Mouse (Mus musculus) cerebellum, postnatal 14 days (tissue): ENCODE measurements around the gene Sorcs2.

Experiments used
- DNase-seq, 2 experiments: peaks; one replicate each; pipeline ENCODE4 v3.0.0; 2021; ENCODE audit warnings: mixed read lengths in 2 of 2

The Sorcs2 gene

DNA sequence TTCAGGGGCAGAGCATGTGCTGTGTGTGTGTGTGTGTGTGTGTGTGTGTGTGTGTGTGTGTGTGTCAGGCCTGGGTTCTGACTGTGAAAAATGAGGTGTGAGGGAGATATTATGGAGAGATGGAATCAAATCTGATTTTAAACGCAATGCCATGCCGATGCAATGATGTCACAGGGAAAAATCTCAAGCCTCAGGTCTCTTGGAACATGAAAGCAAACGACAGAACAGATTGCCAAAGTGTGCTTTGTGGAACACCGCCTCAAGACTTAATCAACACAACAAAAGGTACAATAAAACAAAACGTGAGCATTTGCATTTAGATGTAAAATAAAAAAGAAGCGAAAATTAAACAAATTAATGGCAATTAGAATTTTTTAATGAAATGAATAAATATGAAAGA, 177.3 kb downstream of the Sorcs2 start:
- DNase-seq, result no peak

DNA sequence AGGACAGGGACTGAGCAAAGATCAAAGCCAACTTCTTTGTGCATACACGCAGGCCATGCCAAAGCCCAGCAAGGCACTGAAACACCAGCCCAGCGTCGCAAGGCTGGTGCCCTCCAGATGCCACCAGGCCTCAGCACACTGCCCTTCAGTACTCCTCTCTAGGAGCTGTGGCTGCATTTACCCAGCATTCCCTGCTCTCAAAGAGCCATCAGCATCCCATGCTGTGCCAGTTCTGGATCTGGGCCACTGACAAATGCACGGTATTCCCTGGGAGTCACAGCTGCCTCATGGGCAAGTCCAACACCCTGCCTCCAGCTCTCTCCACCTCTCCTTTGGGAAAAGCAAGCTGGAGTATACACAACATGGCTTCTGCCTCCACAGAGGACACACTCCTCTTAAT, 177.8 kb downstream of the Sorcs2 start:
- no peak for DNase-seq

DNA sequence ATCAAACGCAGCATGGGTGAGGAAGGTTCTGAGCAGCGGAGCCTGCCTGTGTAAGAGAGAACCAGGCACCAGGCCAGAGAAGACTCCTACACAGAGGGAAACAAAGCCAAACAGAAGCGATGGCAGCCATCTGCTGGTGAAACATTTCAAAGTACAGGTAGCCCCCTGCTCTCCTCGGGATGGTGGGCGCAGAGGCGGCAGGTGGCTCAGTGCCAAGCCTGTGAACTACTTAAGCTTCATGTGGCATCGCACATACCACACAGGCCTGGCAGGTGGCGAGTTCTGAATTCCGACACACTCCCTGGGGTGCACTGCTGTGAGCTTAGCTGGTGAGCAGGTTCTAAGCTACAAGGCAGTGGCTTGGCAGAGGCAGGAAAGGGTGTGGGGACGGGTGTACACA, 184.6 kb downstream of the Sorcs2 start:
- DNase-seq, result peak; percentile 65 to 68

DNA sequence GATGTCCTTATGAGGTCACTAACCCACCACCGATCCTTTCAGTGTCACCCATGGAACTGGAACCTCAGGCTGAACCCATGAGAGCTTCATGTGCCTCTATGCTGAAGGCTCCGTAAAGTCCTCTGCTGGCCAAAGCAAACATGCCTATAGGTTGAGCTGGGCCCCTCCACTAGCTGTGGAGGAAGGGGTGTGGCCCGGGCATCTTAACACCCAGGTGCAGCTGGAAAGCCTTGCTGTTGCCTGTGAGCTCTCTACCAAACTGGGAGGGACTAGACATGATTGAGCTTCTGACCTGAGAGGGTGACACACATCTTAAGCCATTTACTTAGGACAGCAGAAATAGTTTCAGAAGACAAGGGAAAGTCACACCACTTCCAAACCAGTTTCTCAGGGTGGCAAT, 189.1 kb downstream of the Sorcs2 start:
- DNase-seq, result no peak

DNA sequence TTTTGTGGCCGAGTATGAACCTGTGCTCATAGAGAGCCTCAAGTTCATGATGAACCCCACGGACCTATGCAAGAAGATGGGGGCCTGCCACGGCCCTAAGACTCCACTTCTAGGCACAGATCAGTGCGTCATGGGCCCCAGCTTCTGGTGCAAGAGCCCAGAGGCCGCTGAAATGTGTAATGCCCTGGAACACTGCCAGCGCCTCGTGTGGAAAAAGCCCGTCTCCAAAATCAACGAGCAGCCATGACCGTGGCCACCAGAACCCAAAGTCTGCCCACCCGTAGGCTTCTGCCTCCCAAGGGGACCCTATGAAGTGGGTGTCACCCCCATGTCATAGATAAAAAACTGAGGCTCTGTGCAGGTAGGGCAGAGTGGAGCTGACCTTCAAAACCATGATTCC, 192.5 kb downstream of the Sorcs2 start:
- peak in 1 of 2 experiments; percentile 33 for DNase-seq

DNA sequence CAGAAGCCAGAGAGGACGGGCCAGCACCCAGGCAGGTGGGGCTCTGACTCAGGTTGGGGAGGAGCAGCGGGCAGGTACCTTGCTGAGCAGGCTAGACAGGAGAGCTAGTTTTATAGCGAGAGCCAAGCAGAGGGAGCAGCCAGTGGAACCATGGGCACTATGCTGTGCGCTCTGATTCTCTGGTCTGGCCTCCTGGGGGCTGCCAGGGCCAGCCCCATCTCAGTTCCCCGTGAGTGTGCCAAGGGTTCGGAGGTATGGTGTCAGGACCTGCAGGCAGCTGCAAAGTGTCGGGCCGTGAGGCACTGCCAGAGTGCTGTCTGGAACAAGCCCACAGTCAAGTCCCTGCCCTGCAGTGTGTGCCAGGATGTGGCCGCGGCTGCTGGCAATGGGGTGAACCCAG, 194.0 kb downstream of the Sorcs2 start, which contains the start of gene Psapl1:
Psapl1 (plus strand) TSS at position 106 of the 400 bp plus-strand sequence.
- DNase-seq, result no peak

DNA sequence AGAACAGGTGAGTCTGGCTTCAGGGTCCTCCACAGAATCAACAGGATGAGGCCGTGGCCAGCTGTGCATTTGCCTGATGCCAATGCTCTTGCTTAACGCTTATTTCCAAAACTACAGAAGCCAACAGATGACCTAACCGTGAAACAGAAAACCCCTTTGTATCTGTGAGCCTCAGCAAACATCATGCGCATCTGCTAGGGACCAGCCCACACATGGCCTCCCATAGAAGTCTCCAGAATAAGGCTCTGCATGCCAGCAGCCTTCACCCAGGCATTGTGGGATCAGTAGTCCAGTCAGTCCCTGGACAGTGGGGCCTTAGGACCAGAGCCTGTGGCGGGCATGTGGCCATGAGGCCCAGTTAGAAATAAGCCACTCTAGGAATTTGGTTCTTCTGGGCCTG, 194.5 kb downstream of the Sorcs2 start:
- no peak for DNase-seq

DNA sequence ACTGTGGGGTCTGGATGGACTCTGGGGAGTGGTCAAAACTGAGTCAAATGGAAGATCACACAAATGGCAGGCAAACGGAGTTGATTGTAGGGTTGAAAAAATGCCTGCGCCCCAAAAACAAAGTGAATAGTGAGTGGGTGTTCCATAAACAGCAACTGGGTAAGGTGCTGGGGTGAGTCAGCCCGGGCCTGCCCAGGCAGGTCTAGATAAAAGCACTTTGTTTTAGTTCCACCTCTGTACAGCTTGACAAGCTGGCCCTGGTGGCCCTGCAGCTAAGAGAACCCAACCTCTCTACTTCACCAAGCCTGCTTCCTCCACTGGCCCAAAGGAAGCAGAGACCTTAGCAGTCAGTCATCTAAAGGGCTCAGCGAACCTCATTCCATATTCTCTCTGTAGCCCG, 195.2 kb downstream of the Sorcs2 start:
- DNase-seq, result no peak

DNA sequence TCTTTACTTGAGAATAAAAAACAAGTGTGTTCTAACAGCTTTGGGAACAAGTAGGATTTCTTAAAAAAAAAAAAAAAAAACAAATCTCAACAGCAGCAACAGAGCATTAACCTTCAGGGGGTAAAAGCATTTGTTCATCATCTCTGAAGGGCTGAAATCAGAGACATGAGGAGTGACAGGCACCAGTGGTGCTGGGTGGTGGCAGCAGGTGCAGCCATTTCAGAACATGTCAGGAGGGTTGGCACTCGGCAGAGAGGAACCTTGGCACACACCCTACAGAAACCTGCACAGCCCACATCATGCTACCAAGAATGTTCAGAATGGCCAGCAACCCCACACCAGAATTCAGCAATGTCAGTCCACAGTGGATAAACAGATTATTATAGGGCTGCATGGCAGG, 198.4 kb downstream of the Sorcs2 start:
- no peak for DNase-seq

DNA sequence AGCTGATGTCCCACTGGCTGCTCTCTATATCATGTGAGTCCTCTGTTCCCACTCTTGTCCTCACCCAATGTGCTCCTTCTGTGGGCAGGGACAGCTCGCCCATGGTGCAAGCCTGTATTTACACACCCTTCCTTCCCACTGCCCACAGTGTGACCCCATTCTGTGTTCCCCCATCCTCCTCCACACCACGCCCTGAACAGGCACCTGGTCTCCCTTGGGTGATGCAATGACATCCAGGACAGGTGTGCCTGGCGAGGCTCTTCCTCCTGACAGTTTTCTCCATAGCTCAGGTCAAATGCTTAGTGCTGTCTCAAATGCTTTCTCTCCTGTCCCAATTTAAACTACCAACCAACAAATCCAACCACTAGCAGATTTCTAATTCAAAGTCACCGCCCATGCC, 202.5 kb downstream of the Sorcs2 start:
- DNase-seq, result no peak

DNA sequence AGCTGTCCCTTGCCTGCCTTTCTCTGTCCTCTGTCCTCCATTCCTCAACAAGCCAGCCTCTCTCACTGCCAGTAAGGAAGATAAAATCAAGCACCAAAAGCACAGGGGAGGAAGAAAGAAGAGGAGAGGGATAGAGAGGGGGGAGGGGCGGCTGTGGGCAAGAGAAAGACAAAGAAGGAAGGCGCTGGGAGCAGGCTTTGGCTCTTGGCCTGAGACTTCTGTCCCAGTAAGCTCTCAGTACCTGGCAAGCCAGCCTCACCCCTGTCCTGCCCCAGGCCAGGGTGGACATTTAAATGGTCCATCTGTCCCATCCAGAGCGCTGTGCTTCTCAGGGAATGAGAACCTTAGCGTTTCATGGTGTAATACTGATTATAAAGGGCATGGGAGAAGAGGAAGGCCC, 203.3 kb downstream of the Sorcs2 start:
- DNase-seq, result peak in 1 of 2 experiments; percentile 26

DNA sequence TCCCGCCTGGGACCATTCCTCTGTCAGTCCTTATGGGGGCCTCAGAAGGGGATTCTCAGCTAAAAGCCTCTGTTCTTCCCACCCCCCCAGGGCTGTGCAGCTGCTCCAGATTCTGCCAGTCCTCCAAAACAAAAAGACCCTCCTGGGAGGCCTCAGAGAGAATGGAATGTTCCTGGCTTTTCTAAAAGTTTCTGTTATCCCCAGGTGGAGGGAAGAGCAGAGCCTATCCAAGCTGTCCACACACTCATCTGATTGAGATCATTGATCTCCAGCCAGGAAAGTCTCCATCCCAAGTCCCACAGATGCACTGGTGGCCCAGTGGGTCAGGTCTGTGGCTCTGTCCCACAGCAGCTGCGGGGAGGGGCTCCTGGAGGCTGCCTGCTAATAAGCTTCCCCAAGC, 205.3 kb downstream of the Sorcs2 start:
- DNase-seq, result no peak

DNA sequence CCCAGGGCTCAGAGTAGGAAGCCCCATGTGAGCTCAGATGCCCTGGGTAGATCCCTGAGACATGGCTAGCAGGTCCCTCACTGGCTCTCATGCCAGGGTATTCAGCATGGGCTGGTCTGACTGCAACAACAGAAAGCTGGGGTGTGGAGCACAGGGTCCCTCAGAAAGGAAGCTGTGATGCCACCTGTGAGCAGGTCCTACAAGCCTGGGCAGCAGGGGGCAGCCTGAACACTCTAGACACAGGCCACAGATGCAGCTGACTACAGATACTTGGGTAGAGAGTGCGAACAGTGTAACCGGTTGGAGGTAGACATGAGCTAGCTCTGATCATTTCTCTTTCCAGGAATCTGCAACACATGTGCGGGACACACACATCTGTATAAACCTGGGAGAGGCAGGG, 206.1 kb downstream of the Sorcs2 start:
- DNase-seq, result no peak

DNA sequence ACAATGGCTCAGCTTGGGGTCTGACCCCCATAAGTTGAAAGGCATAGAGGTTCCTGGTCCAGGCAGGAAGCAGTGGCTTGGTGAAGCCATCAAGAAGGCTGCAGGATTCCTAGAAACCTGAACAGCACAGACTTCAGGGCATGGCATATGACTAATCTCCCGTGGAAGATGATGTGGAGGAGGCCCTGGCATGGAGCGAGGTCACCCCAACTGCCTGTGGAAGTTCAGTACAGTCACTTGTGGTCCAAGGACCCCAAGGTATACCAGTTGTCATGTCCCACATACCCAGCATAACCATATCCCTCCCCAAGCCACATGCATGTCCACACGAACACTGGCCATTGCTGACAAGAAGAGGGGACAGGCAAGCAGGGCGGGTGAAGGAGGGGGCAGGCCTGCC, 206.7 kb downstream of the Sorcs2 start:
- DNase-seq, result no peak

DNA sequence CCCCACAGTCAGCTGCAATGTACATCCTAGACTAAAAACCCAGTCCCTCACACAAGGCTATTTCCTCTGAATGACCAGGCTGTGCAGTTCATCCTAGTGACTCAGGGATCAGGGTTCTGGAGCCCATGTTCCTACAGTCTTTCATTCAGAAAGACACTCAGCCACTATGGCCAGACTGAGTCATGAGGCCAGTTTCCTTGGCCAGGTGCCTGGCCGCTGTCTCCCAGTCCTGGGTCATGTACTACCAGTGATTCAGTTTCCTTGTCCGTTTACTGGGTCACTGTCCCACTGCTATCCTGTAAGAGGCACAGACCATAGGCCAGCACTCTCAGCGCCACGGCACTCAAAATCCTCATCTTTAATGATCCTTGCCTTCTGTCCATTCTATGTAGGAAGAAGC, 209.6 kb downstream of the Sorcs2 start:
- no peak for DNase-seq

DNA sequence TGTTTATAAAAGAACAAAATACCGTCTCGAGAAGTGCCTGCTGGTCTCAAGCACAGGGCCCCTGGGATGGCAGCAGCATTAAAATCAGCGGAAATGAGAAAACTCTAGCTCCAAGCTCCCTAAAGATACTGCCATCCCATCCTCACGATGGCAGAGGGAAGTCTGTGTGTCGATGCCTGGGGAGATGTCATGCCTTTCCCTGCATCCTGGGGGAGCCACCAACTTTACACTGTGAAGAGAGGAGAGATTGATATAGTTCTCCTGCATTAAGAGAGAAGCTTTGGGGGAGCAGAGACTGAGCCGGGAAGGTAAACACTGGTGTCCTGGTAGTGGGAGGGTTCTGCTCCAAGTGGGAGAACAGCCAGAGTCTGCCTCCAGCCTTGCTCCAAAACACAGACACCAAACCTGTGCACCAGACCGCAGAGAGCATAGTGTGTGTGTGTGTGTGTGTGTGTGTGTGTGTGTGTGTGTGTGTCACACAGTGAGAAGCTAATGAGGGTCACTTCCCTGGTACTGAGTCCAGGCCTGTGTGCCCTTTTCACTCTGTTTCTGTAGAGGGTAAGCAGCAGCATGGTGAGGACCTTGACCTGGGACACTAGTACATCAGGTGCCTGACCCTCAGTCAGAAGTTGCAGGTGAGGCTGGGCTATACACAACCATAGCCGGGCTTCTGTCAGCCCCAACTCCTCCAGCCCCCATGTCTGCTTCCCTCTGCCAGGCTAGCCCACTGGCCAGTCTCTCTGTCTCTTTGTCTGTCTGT, 211.5 kb downstream of the Sorcs2 start:
- DNase-seq, result no peak

DNA sequence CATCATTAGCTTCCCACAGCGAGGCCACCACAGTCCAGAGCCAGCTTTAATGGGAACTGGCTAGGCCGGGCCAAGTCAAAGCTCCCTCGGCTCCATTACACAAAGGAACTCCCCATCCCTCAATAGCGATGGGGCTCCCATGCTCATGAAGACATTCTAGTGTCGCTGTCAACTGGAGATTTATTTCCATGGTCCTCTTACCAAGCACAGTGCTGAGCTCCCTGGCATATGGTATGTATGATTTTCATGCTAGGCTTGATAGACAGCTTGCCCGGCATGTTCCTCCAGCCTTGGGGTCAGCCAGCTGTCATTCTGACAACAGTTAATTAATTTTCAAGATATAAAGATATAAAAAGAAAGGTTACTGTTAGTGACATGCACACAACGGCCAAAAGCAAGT, 215.6 kb downstream of the Sorcs2 start:
- peak in 1 of 2 experiments; percentile 24 for DNase-seq

DNA sequence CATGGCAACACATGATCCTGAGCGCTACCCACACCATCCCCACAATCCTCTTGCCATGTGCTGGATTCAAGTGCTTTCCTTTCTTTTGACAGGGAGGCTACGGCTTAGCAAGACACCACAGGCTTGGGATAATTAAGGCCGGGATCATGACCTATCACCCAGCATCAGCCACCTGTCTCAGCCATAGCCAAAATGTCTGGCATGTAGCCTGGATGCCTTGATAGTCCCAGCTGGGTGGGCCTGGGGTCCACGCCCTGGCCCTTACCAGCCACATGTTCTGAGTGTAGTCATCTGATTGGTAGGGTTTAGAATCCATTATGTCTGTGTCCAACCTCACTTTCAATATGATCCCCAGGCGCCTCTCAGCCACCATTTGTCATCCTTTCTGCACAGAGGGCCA, 218.2 kb downstream of the Sorcs2 start:
- DNase-seq, result no peak

DNA sequence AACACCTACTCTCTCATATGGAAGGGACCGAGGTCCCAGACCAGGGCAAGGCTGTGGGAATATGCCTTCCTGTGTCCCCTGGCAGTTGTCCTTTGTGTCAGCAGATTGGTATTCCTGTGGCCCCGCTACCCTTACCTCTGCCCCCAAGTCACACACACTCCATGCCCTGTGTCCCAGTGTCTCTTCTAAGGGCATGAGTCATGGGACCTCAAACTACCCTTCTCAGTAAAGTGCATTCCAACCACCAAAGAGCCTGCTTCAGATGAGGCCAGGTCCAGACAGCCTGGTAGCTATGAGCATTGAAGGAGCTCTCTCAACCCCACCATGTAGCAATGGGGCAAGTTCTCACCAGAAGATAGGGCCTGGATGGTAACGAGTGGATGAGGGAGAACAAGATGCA, 219.2 kb downstream of the Sorcs2 start:
- no peak for DNase-seq

DNA sequence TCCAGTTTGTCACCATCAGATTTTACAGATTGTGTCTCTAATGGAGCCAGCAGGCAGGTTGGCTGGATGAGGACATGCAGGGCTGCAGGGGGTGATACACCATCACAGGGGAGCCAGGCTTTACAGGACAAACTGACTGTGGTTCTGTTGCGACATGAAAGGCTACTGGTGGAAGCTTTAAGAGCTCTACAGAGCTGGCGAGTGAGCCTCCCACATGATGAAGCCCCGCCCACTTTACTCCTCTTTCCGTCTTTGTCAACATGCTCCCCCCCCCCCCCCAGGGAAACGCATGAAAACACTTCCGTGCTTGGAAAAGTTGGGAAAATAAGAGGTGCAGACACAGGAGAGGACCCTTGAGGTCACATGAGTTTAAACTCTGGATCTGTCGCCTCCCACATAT, 219.7 kb downstream of the Sorcs2 start:
- DNase-seq, result no peak

DNA sequence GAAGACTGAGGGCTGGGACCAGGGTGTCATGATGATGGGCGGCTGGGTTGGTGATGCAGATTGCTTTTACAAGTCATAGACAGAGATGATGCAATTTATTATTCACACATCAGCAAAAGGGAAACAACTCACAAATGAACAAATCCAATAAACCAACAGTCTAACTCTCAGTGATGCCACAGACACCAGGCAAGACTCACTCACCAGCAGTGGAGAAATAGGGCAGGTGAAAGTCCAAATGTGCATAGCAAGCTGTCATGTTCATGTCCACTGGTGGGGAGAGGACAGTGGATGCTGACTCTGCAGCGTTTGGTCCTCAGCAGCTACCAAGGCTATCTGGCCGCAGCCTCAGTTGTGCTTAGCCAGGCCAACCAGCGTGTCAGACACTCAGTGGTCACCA, 221.1 kb downstream of the Sorcs2 start:
- DNase-seq, result no peak

DNA sequence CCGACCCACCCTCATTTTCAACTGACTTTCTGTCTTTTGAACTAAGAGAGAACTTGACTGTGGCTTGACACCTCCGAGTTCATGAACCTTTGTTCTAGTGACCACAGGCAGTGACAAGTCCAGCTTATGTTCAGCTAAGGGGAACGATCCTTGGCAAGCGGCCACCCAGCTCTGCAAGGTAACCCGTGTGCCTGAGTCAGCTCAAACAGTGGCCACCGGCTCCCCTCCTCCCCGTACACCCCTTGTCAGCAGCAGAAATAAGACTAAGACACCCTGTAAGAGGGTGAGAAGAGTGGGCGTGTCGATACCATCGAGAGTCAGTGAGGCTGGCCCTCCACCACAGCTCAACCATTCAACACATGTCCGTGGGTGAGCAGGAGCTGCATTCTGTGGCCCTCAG, 221.5 kb downstream of the Sorcs2 start:
- no peak for DNase-seq

DNA sequence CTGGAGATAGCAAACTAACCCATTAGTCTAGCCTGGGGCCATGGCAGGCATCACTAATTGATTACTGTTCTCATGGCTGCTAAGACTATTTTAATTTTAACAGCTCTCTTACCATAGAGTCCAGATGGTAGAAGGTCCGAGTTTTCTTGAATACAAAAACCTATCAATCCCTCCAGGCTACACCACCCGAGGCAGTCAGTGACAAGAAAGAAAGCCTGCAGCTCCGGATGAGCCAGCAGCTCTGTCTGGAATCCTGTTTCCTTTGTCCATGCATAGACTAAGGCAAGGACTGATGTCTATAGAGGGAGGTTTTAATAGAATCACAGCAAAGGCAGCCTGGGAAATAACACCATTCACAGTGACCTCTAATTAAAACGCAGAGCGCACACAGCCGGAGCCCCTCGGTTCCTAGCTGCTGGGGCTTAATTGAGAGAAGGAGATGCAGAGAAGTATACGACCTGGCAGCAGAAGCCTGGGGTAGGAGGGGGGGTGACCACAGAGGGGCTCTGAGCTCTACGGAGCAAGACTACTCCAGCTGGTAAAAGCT, 223.3 kb downstream of the Sorcs2 start:
- DNase-seq, result no peak

DNA sequence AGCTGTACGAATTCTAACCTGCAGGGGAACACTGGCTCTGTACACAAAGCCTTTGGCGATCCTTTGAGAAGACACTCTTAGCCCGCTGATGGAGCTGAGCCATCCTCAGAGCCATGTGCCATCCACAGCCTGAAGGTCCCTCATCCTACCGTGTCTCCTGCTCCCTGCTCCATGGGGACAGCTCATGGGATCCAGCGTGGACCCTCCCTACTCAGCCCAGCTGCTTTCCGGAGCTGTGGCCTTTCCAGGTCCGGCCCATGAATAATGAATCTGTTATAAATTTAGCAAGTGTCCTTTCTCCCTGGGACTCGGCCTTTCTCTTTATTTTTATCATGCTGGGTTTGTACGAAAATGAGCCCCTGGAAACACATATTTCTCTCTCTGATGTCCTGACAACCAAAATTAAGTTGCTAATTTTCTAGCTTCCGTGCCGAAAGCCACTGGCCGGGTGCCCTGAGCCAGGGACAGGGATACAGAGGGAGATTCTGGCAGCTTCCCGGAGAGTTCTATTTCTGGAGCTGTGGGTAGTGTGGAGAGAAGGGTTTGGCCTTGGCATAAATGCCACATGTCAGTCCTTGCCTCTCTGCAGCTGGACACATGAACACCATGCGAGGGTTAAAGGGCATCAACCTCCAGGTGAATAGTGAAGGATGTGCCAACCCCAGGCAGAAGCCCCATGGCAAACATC, 228.8 kb downstream of the Sorcs2 start:
- DNase-seq, result peak; percentile 37 to 45
